Mouse (Mus musculus): ENCODE results near the gene Plxnb3.
"Not testable (repeated sequence)": the region's sequence is repeated elsewhere in the genome, so short reads cannot be mapped to it uniquely, and the experiment has no call there.

Plxnb3 gene

GRCm38 (mm10) chrX:73756334-73757140 lies at the start of gene Plxnb3:
Gene Plxnb3 (plus strand): TSS chrX:73757090.
- DNase-seq (ENCODE audit: low spot score in 2 of 2) = no peak

GRCm38 (mm10) chrX:73715476-73716108 lies 41.3 kb upstream of the Plxnb3 start:
- DNase-seq (ENCODE audit: low spot score in 2 of 2) = peak in 1 of 2 experiments; percentile 22

GRCm38 (mm10) chrX:73716109-73716661 lies 40.7 kb upstream of the Plxnb3 start, which contains the start of the genes Bcap31 and Abcd1:
Gene Bcap31 (minus strand): TSS chrX:73716175.
Gene Abcd1 (plus strand): TSS chrX:73716597.
- DNase-seq (ENCODE audit: low spot score in 2 of 2) = peak; percentile 65 to 85

GRCm38 (mm10) chrX:73716709-73717545 lies 40.0 kb upstream of the Plxnb3 start:
- DNase-seq (ENCODE audit: low spot score in 2 of 2) = peak in 1 of 2 experiments; percentile 14

GRCm38 (mm10) chrX:73717667-73718066 lies 39.2 kb upstream of the Plxnb3 start:
- peak in 1 of 2 experiments; percentile 2 for DNase-seq (ENCODE audit: low spot score in 2 of 2)

GRCm38 (mm10) chrX:73718271-73718670 lies 38.6 kb upstream of the Plxnb3 start:
- no peak for DNase-seq (ENCODE audit: low spot score in 2 of 2)

- peak in 1 of 2 experiments; percentile 8 for DNase-seq (ENCODE audit: low spot score in 2 of 2)
Measured at GRCm38 (mm10) chrX:73718686-73719362, 38.1 kb upstream of the Plxnb3 start.

- no peak for DNase-seq (ENCODE audit: low spot score in 2 of 2)
Measured at GRCm38 (mm10) chrX:73730908-73731307, 26.0 kb upstream of the Plxnb3 start.

- DNase-seq (ENCODE audit: low spot score in 2 of 2) = no peak
Measured at GRCm38 (mm10) chrX:73738155-73738554, 18.7 kb upstream of the Plxnb3 start.

GRCm38 (mm10) chrX:73739151-73739550 lies 17.7 kb upstream of the Plxnb3 start:
- DNase-seq (ENCODE audit: low spot score in 2 of 2) = no peak

- not testable (repeated sequence) for DNase-seq (ENCODE audit: low spot score in 2 of 2)
Measured at GRCm38 (mm10) chrX:73739841-73740240, 17.0 kb upstream of the Plxnb3 start.

- DNase-seq (ENCODE audit: low spot score in 2 of 2) = no peak
Measured at GRCm38 (mm10) chrX:73744774-73745481, 12.0 kb upstream of the Plxnb3 start.

GRCm38 (mm10) chrX:73748977-73749376 lies 7.9 kb upstream of the Plxnb3 start:
- DNase-seq (ENCODE audit: low spot score in 2 of 2) = no peak

GRCm38 (mm10) chrX:73758611-73759290 lies 1.9 kb downstream of the Plxnb3 start:
- DNase-seq (ENCODE audit: low spot score in 2 of 2) = peak in 1 of 2 experiments; percentile 39

GRCm38 (mm10) chrX:73765311-73765710 lies 8.4 kb downstream of the Plxnb3 start:
- peak in 1 of 2 experiments; percentile 26 for DNase-seq (ENCODE audit: low spot score in 2 of 2)

- DNase-seq (ENCODE audit: low spot score in 2 of 2) = no peak
Measured at GRCm38 (mm10) chrX:73767267-73767666, 10.4 kb downstream of the Plxnb3 start.

GRCm38 (mm10) chrX:73774168-73774760 lies 17.4 kb downstream of the Plxnb3 start, which contains the start of gene Srpk3:
Gene Srpk3 (plus strand): TSS chrX:73774405.
- DNase-seq (ENCODE audit: low spot score in 2 of 2) = no peak

GRCm38 (mm10) chrX:73774802-73775483 lies 18.1 kb downstream of the Plxnb3 start:
- no peak for DNase-seq (ENCODE audit: low spot score in 2 of 2)

- no peak for DNase-seq (ENCODE audit: low spot score in 2 of 2)
Measured at GRCm38 (mm10) chrX:73782227-73782626, 25.3 kb downstream of the Plxnb3 start.

Measured in cerebellum, postnatal 4 days (tissue).